27 mouse cellular contexts compared by ENCODE assay signal in genomic region chr8:57200280-57200679, GRCm38 (mm10).
DNase-seq lines count a peak whose midpoint lies in the region; ATAC-seq lines count a peak whose summit lies in the region.
"Had no signal": no experiment of that assay in that cellular context is flagged by ENCODE, and none has a peak within 500 bp of the region (broad histone marks: within the 10 kb centered on the region; RNA-seq: fewer than 3 reads in every experiment).

No protein-coding gene starts in this region.

- no peak overlapping the region for H3K4me2 ChIP-seq in forebrain, embryonic 12.5 days
- H3K4me2 ChIP-seq: heart, embryonic 13.5 days; hindbrain, embryonic 14.5 days had no signal

- ATAC-seq in forebrain, embryonic 12.5 days (ENCODE audit: low FRiP score) = no peak
- ATAC-seq: forebrain, embryonic 14.5 days; forebrain, postnatal 0 days; hindbrain, postnatal 0 days; inflammation-experienced regulatory T-cells, adult 6 months; intestine, embryonic 16.5 days; Patski had no signal

- H3K4me1 ChIP-seq in heart, embryonic 10.5 days = no peaks in the 10 kb centered on the region
- H3K4me1 ChIP-seq in forebrain, embryonic 12.5 days = no peaks in the 10 kb centered on the region
- H3K4me1 ChIP-seq: forebrain, embryonic 10.5 days had no signal

- H3K36me3 ChIP-seq in heart, embryonic 10.5 days = no peaks in the 10 kb centered on the region
- no peaks in the 10 kb centered on the region for H3K36me3 ChIP-seq in forebrain, embryonic 12.5 days (replicated peaks)
- H3K36me3 ChIP-seq: forebrain, embryonic 10.5 days; G1E; heart, embryonic 13.5 days had no signal

- 63% methylated on average over 8 of the region's 8 CpGs for WGBS in heart, embryonic 10.5 days
- 93% methylated on average over 8 of the region's 8 CpGs for WGBS in forebrain, embryonic 12.5 days

- no peak overlapping the region for H3K9ac ChIP-seq in forebrain, embryonic 12.5 days
- H3K9ac ChIP-seq: forebrain, postnatal 0 days; heart, embryonic 13.5 days; hindbrain, embryonic 14.5 days had no signal

- H3K27ac ChIP-seq in heart, embryonic 10.5 days = no peak overlapping the region
- no peak overlapping the region for H3K27ac ChIP-seq in forebrain, embryonic 12.5 days
- H3K27ac ChIP-seq: forebrain, embryonic 10.5 days; heart, embryonic 13.5 days; hindbrain, embryonic 14.5 days; hindbrain, postnatal 0 days had no signal

- H3K27me3 ChIP-seq in heart, embryonic 10.5 days (ENCODE audit: insufficient read depth, poor library complexity, severe bottlenecking) = no peaks in the 10 kb centered on the region
- no peaks in the 10 kb centered on the region for H3K27me3 ChIP-seq in forebrain, embryonic 12.5 days
- H3K27me3 ChIP-seq: CH12.LX; heart, embryonic 13.5 days; Patski had no signal

- no peak overlapping the region for H3K4me3 ChIP-seq in heart, embryonic 10.5 days
- no peak overlapping the region for H3K4me3 ChIP-seq in forebrain, embryonic 12.5 days (replicated peaks)
- H3K4me3 ChIP-seq: forebrain, embryonic 10.5 days; heart, embryonic 13.5 days had no signal

- intact Hi-C loops in heart, postnatal 14 days (cut with DNase I) = no loop called here
- intact Hi-C loops in heart, postnatal 10 days (cut with DNase I) = loop anchor here (5.0 kb wide), 1 partner anchor 318 kb away; no protein-coding TSS in a partner anchor

- peak; percentile 86 for DNase-seq in heart, adult 11 months
- no peak for DNase-seq in heart, embryonic 10.5 days (ENCODE audit: low spot score)
- DNase-seq in heart, adult 8-10 months (ENCODE audit: low spot score) = peak; percentile 35
- DNase-seq in heart, postnatal 14 days = no peak
- peak; percentile 4 for DNase-seq in retina, postnatal 1 day
- no peak for DNase-seq in retina, embryonic 14.5 days (ENCODE audit: low spot score)
- peak; percentile 33 to 52 for DNase-seq in heart, postnatal 10 days
- DNase-seq: adrenal gland, postnatal 10 days; adrenal gland, postnatal 36 days; cerebellum, adult 18-20 months; cerebellum, adult 9-10 months; cerebellum, postnatal 14 days; forebrain, postnatal 0 days; gastrocnemius, postnatal 25 days; kidney, adult 18-20 months; kidney, adult 9 months had no signal

- no peaks in the 10 kb centered on the region for H3K9me3 ChIP-seq in heart, embryonic 10.5 days
- H3K9me3 ChIP-seq in forebrain, embryonic 12.5 days = no peaks in the 10 kb centered on the region
- H3K9me3 ChIP-seq: forebrain, embryonic 10.5 days; G1E; heart, embryonic 13.5 days had no signal

Comparison
In these comparisons a context has a peak if more than half of its experiments do, and no peak if none do; other contexts are left out.
1. DNase-seq: peak in heart, adult 11 months (single experiment), heart, adult 8-10 months (single experiment), retina, postnatal 1 day (single experiment) and heart, postnatal 10 days (2 of 2); none in heart, embryonic 10.5 days (single experiment), heart, postnatal 14 days (0 of 2) and retina, embryonic 14.5 days (single experiment).